Mouse (Mus musculus): ENCODE results near the gene Necab3. TPM values are rescaled to one million over a fixed set of nuclear protein-coding genes. Genes with fewer than 3 reads are reported as not detected.

Necab3 gene
- polyA plus RNA-seq (2014; fragmentation: Nextera tagmentation; extraction: Ambion mirVana) = 0.81 and 1.4 TPM in 2 replicates

GRCm38 (mm10) chr2:154558264-154559039 lies at the start of gene Necab3:
Necab3 (minus strand) TSS chr2:154558890.
- DNase-seq (ENCODE audit: low spot score) = no peak
- H3K27ac ChIP-seq (ENCODE audit: low read depth) = no peak within 1 kb of the TSS
- H3K4me1 ChIP-seq (replicated peaks; ENCODE audit: control insufficient read depth, insufficient read depth, low read length) = peaks cover 16% of the 10 kb centered on the region
- no peaks in the 10 kb centered on the region for H3K9me3 ChIP-seq (ENCODE audit: control insufficient read depth, low read length)
- H3K9ac ChIP-seq (ENCODE audit: low read length) = no peak within 1 kb of the TSS
- H3K36me3 ChIP-seq (ENCODE audit: control insufficient read depth, insufficient read depth, low read length) = peaks cover 29% of the 10 kb centered on the region
- no peaks in the 10 kb centered on the region; the same call in 1 of the 2 replicates for H3K27me3 ChIP-seq (replicated peaks; ENCODE audit: control insufficient read depth, insufficient read depth, low read length)
- H3K4me3 ChIP-seq (ENCODE audit: low read depth, low read length) = peak within 1 kb of the TSS; percentile 10; the same call in 1 of the 2 replicates
- no peak; the same call in 1 of the 2 replicates for ATAC-seq (replicated peaks; ENCODE audit: low FRiP score, low TSS enrichment, low read depth)
- WGBS = 8% methylated on average over 34 of the region's 34 CpGs
- peak within 1 kb of the TSS; percentile 58 for H3K4me2 ChIP-seq (ENCODE audit: low read length)

GRCm38 (mm10) chr2:154606965-154607364 lies 48.3 kb upstream of the Necab3 start:
- Histone ChIP-seq H3K9me3 (ENCODE audit: control insufficient read depth, low read length) (no peaks in the 10 kb centered on the region), H3K27me3 (replicated peaks; ENCODE audit: control insufficient read depth, insufficient read depth, low read length) (no peaks in the 10 kb centered on the region), H3K4me3 (ENCODE audit: low read depth, low read length) (no peak overlapping the region), H3K27ac (ENCODE audit: low read depth) (no peak overlapping the region), H3K36me3 (ENCODE audit: control insufficient read depth, insufficient read depth, low read length) (no peaks in the 10 kb centered on the region), H3K4me2 (ENCODE audit: low read length) (no peak overlapping the region), H3K9ac (ENCODE audit: low read length) (no peak overlapping the region), H3K4me1 (replicated peaks; ENCODE audit: control insufficient read depth, insufficient read depth, low read length) (peaks cover 12% of the 10 kb centered on the region)
- 87% methylated on average over 1 of the region's 1 CpGs for WGBS
- ATAC-seq (replicated peaks; ENCODE audit: low FRiP score, low TSS enrichment, low read depth) (no peak), DNase-seq (ENCODE audit: low spot score) (no peak)

- no peak for DNase-seq (ENCODE audit: low spot score)
- Histone ChIP-seq H3K9ac (ENCODE audit: low read length) (no peak overlapping the region), H3K27ac (ENCODE audit: low read depth) (no peak overlapping the region), H3K4me3 (ENCODE audit: low read depth, low read length) (peak overlapping the region; percentile 66), H3K9me3 (ENCODE audit: control insufficient read depth, low read length) (no peaks in the 10 kb centered on the region), H3K4me1 (replicated peaks; ENCODE audit: control insufficient read depth, insufficient read depth, low read length) (peaks cover 12% of the 10 kb centered on the region), H3K4me2 (ENCODE audit: low read length) (peak overlapping the region; percentile 66), H3K27me3 (replicated peaks; ENCODE audit: control insufficient read depth, insufficient read depth, low read length) (no peaks in the 10 kb centered on the region), H3K36me3 (ENCODE audit: control insufficient read depth, insufficient read depth, low read length) (no peaks in the 10 kb centered on the region)
- WGBS = 38% methylated on average over 7 of the region's 7 CpGs
- no peak for ATAC-seq (replicated peaks; ENCODE audit: low FRiP score, low TSS enrichment, low read depth)
Observed at GRCm38 (mm10) chr2:154604156-154604555, 45.5 kb upstream of the Necab3 start.

- Histone ChIP-seq H3K27ac (ENCODE audit: low read depth) (peak within 1 kb of the TSS; percentile 48; the same call in 1 of the 2 replicates), H3K4me3 (ENCODE audit: low read depth, low read length) (peak within 1 kb of the TSS; percentile 66), H3K4me1 (replicated peaks; ENCODE audit: control insufficient read depth, insufficient read depth, low read length) (peaks cover 12% of the 10 kb centered on the region), H3K9ac (ENCODE audit: low read length) (peak within 1 kb of the TSS; percentile 74), H3K4me2 (ENCODE audit: low read length) (peak within 1 kb of the TSS; percentile 66), H3K27me3 (replicated peaks; ENCODE audit: control insufficient read depth, insufficient read depth, low read length) (no peaks in the 10 kb centered on the region), H3K36me3 (ENCODE audit: control insufficient read depth, insufficient read depth, low read length) (no peaks in the 10 kb centered on the region), H3K9me3 (ENCODE audit: control insufficient read depth, low read length) (no peaks in the 10 kb centered on the region)
- 0% methylated on average over 13 of the region's 13 CpGs for WGBS
- DNase-seq (ENCODE audit: low spot score) (peak; percentile 99), ATAC-seq (replicated peaks; ENCODE audit: low FRiP score, low TSS enrichment, low read depth) (peak; percentile 100)
Observed at GRCm38 (mm10) chr2:154603638-154604153, 45.0 kb upstream of the Necab3 start, which contains the start of gene Pxmp4. Pxmp4 (minus strand) TSS chr2:154603708.

GRCm38 (mm10) chr2:154603007-154603637 lies 44.4 kb upstream of the Necab3 start:
- H3K27ac ChIP-seq (ENCODE audit: low read depth) = peak overlapping the region; percentile 48; the same call in 1 of the 2 replicates
- H3K4me1 ChIP-seq (replicated peaks; ENCODE audit: control insufficient read depth, insufficient read depth, low read length) = peaks cover 12% of the 10 kb centered on the region
- H3K9me3 ChIP-seq (ENCODE audit: control insufficient read depth, low read length) = no peaks in the 10 kb centered on the region
- DNase-seq (ENCODE audit: low spot score) = no peak
- H3K4me2 ChIP-seq (ENCODE audit: low read length) = peak overlapping the region; percentile 66
- H3K9ac ChIP-seq (ENCODE audit: low read length) = peak overlapping the region; percentile 74
- H3K27me3 ChIP-seq (replicated peaks; ENCODE audit: control insufficient read depth, insufficient read depth, low read length) = no peaks in the 10 kb centered on the region
- H3K4me3 ChIP-seq (ENCODE audit: low read depth, low read length) = peak overlapping the region; percentile 66
- 12% methylated on average over 22 of the region's 22 CpGs for WGBS
- no peaks in the 10 kb centered on the region for H3K36me3 ChIP-seq (ENCODE audit: control insufficient read depth, insufficient read depth, low read length)
- ATAC-seq (replicated peaks; ENCODE audit: low FRiP score, low TSS enrichment, low read depth) = no peak; the same call in 1 of the 2 replicates

GRCm38 (mm10) chr2:154601324-154601723 lies 42.6 kb upstream of the Necab3 start:
- DNase-seq (ENCODE audit: low spot score) = no peak
- 76% methylated on average over 3 of the region's 3 CpGs for WGBS

GRCm38 (mm10) chr2:154600586-154600985 lies 41.9 kb upstream of the Necab3 start:
- Histone ChIP-seq H3K27ac (ENCODE audit: low read depth) (no peak overlapping the region), H3K27me3 (replicated peaks; ENCODE audit: control insufficient read depth, insufficient read depth, low read length) (no peaks in the 10 kb centered on the region), H3K4me3 (ENCODE audit: low read depth, low read length) (no peak overlapping the region), H3K4me1 (replicated peaks; ENCODE audit: control insufficient read depth, insufficient read depth, low read length) (peaks cover 12% of the 10 kb centered on the region), H3K9ac (ENCODE audit: low read length) (no peak overlapping the region), H3K4me2 (ENCODE audit: low read length) (no peak overlapping the region), H3K36me3 (ENCODE audit: control insufficient read depth, insufficient read depth, low read length) (no peaks in the 10 kb centered on the region), H3K9me3 (ENCODE audit: control insufficient read depth, low read length) (no peaks in the 10 kb centered on the region)
- no peak for ATAC-seq (replicated peaks; ENCODE audit: low FRiP score, low TSS enrichment, low read depth)
- 77% methylated on average over 6 of the region's 6 CpGs for WGBS
- no peak for DNase-seq (ENCODE audit: low spot score)

More at GRCm38 (mm10) chr2:154601324-154601723, 42.6 kb upstream of the Necab3 start:
- no peaks in the 10 kb centered on the region for H3K27me3 ChIP-seq (replicated peaks; ENCODE audit: control insufficient read depth, insufficient read depth, low read length)
- H3K36me3 ChIP-seq (ENCODE audit: control insufficient read depth, insufficient read depth, low read length) = no peaks in the 10 kb centered on the region
- H3K9me3 ChIP-seq (ENCODE audit: control insufficient read depth, low read length) = no peaks in the 10 kb centered on the region
- no peak for ATAC-seq (replicated peaks; ENCODE audit: low FRiP score, low TSS enrichment, low read depth)
- no peak overlapping the region for H3K27ac ChIP-seq (ENCODE audit: low read depth)
- H3K4me1 ChIP-seq (replicated peaks; ENCODE audit: control insufficient read depth, insufficient read depth, low read length) = peaks cover 12% of the 10 kb centered on the region
- no peak overlapping the region for H3K9ac ChIP-seq (ENCODE audit: low read length)
- H3K4me2 ChIP-seq (ENCODE audit: low read length) = no peak overlapping the region
- no peak overlapping the region for H3K4me3 ChIP-seq (ENCODE audit: low read depth, low read length)

GRCm38 (mm10) chr2:154597399-154597798 lies 38.7 kb upstream of the Necab3 start:
- no peak for DNase-seq (ENCODE audit: low spot score)

More at GRCm38 (mm10) chr2:154597399-154597798, 38.7 kb upstream of the Necab3 start:
- Histone ChIP-seq H3K4me3 (ENCODE audit: low read depth, low read length) (no peak overlapping the region), H3K9me3 (ENCODE audit: control insufficient read depth, low read length) (0 out of 2 replicates have a peak, but pooled peaks cover 6% of the 10 kb centered on the region), H3K27me3 (replicated peaks; ENCODE audit: control insufficient read depth, insufficient read depth, low read length) (no peaks in the 10 kb centered on the region), H3K4me1 (replicated peaks; ENCODE audit: control insufficient read depth, insufficient read depth, low read length) (no peaks in the 10 kb centered on the region), H3K4me2 (ENCODE audit: low read length) (no peak overlapping the region), H3K27ac (ENCODE audit: low read depth) (no peak overlapping the region), H3K9ac (ENCODE audit: low read length) (no peak overlapping the region), H3K36me3 (ENCODE audit: control insufficient read depth, insufficient read depth, low read length) (no peaks in the 10 kb centered on the region)
- WGBS = 87% methylated on average over 3 of the region's 3 CpGs
- no peak for ATAC-seq (replicated peaks; ENCODE audit: low FRiP score, low TSS enrichment, low read depth)

All from intestine, embryonic 14.5 days (tissue).